In genomic region chr1:173333312-173334253, GRCm38 (mm10) we compare ENCODE assay signal across 11 mouse cellular contexts. TPM values are rescaled to one million over a fixed set of nuclear protein-coding genes. Genes with fewer than 3 reads are reported as not detected.
DNase-seq lines count a peak whose midpoint lies in the region; ATAC-seq and TF ChIP-seq lines count a peak whose summit lies in the region.
"Had no signal": no experiment of that assay in that cellular context is flagged by ENCODE, and none has a peak within 500 bp of the region (broad histone marks: within the 10 kb centered on the region; RNA-seq: fewer than 3 reads in every experiment).

Gene Ackr1, minus strand, starts transcription at chr1:173333750.

- H3K4me2 ChIP-seq in intestine, embryonic 15.5 days (replicated peaks): no peak within 1 kb of the TSS
- H3K4me2 ChIP-seq in intestine, postnatal 0 days (replicated peaks; ENCODE audit: low read depth): no peak within 1 kb of the TSS
- no peak within 1 kb of the TSS for H3K4me2 ChIP-seq in midbrain, postnatal 0 days (ENCODE audit: low read depth, low read length, poor library complexity, severe bottlenecking)
- H3K4me2 ChIP-seq: embryonic facial prominence, embryonic 12.5 days; limb, embryonic 13.5 days had no signal

- no peak for TF ChIP-seq CTCF in intestine, postnatal 0 days (IDR thresholded peaks at IDR 0.05; ENCODE audit: low read depth)
- TF ChIP-seq CTCF in cortical plate, adult 2 months (IDR thresholded peaks at IDR 0.05; ENCODE audit: extremely low read depth, insufficient read depth, low read length): no peak
- no peak for TF ChIP-seq CTCF in midbrain, postnatal 0 days (IDR thresholded peaks at IDR 0.05)
- TF ChIP-seq CTCF in kidney, adult 2 months (conservative IDR thresholded peaks at IDR 0.05; ENCODE audit: insufficient read depth, insufficient read length, low read depth, low read length): no peak

- no peak within 1 kb of the TSS for H3K9ac ChIP-seq in intestine, embryonic 15.5 days
- H3K9ac ChIP-seq in intestine, postnatal 0 days (ENCODE audit: low read depth, low read length): no peak within 1 kb of the TSS
- H3K9ac ChIP-seq in midbrain, postnatal 0 days (replicated peaks; ENCODE audit: low read length, poor library complexity, severe bottlenecking): no peak within 1 kb of the TSS
- H3K9ac ChIP-seq: embryonic facial prominence, embryonic 12.5 days; limb, embryonic 13.5 days had no signal

- 0 out of 2 replicates have a peak, but pooled peaks have one; percentile 7 for TF ChIP-seq POLR2A in cortical plate, adult 2 months (IDR thresholded peaks at IDR 0.05; ENCODE audit: extremely low read depth, insufficient read depth, low read length)
- TF ChIP-seq POLR2A in kidney, adult 2 months (IDR thresholded peaks at IDR 0.05; ENCODE audit: low read depth, low read length): no peak

- no peak within 1 kb of the TSS for H3K27ac ChIP-seq in intestine, embryonic 15.5 days
- H3K27ac ChIP-seq in intestine, postnatal 0 days (ENCODE audit: low read depth, low read length): no peak within 1 kb of the TSS
- H3K27ac ChIP-seq in cortical plate, adult 2 months (ENCODE audit: insufficient read depth, low read length): no peak within 1 kb of the TSS
- no peak within 1 kb of the TSS for H3K27ac ChIP-seq in midbrain, postnatal 0 days (ENCODE audit: low read depth, low read length)
- H3K27ac ChIP-seq in kidney, adult 2 months (ENCODE audit: insufficient read depth, low read depth, low read length): no peak within 1 kb of the TSS
- H3K27ac ChIP-seq: embryonic facial prominence, embryonic 12.5 days; limb, embryonic 13.5 days had no signal

- H3K4me3 ChIP-seq in intestine, embryonic 15.5 days (replicated peaks): no peak within 1 kb of the TSS
- no peak within 1 kb of the TSS for H3K4me3 ChIP-seq in intestine, postnatal 0 days (ENCODE audit: low read depth, low read length)
- no peak within 1 kb of the TSS for H3K4me3 ChIP-seq in cortical plate, adult 2 months (ENCODE audit: insufficient read depth, low read length)
- no peak within 1 kb of the TSS for H3K4me3 ChIP-seq in midbrain, postnatal 0 days (ENCODE audit: low read depth, low read length)
- H3K4me3 ChIP-seq in kidney, adult 2 months (ENCODE audit: insufficient read depth, low read depth, low read length): no peak within 1 kb of the TSS
- H3K4me3 ChIP-seq: embryonic facial prominence, embryonic 12.5 days; limb, embryonic 13.5 days had no signal

- no peak for DNase-seq in layer of hippocampus, postnatal 25 days (ENCODE audit: extremely low spot score in 1 of 2, low spot score in 1 of 2)
- no peak for DNase-seq in midbrain, postnatal 0 days (ENCODE audit: low spot score)
- no peak for DNase-seq in thymus, postnatal 36 days
- no peak for DNase-seq in adrenal gland, adult 8-10 months
- no peak for DNase-seq in kidney, adult 2 months
- DNase-seq: right cerebral cortex, postnatal 14 days had no signal

- no peaks in the 10 kb centered on the region for H3K36me3 ChIP-seq in intestine, embryonic 15.5 days
- no peaks in the 10 kb centered on the region for H3K36me3 ChIP-seq in intestine, postnatal 0 days (ENCODE audit: control insufficient read depth, insufficient read depth)
- peaks cover 18% of the 10 kb centered on the region for H3K36me3 ChIP-seq in midbrain, postnatal 0 days (ENCODE audit: insufficient read depth, low read length)
- no peaks in the 10 kb centered on the region for H3K36me3 ChIP-seq in kidney, adult 2 months (ENCODE audit: control insufficient read depth, insufficient read depth, low read length)
- H3K36me3 ChIP-seq: embryonic facial prominence, embryonic 12.5 days; limb, embryonic 13.5 days had no signal

- peak; percentile 85; the same call in 1 of the 2 replicates for ATAC-seq in intestine, embryonic 15.5 days
- ATAC-seq in intestine, postnatal 0 days: no peak
- ATAC-seq in midbrain, postnatal 0 days (ENCODE audit: low FRiP score): no peak

- WGBS in intestine, embryonic 15.5 days: 59% methylated on average over 9 of the region's 9 CpGs
- 63% methylated on average over 9 of the region's 9 CpGs for WGBS in intestine, postnatal 0 days
- WGBS in midbrain, postnatal 0 days: 75% methylated on average over 9 of the region's 9 CpGs
- 58% methylated on average over 9 of the region's 9 CpGs for WGBS in kidney, adult 2 months

- no peaks in the 10 kb centered on the region for H3K9me3 ChIP-seq in intestine, embryonic 15.5 days
- no peaks in the 10 kb centered on the region for H3K9me3 ChIP-seq in intestine, postnatal 0 days (ENCODE audit: control insufficient read depth)
- H3K9me3 ChIP-seq in midbrain, postnatal 0 days (ENCODE audit: low read length): no peaks in the 10 kb centered on the region
- H3K9me3 ChIP-seq: embryonic facial prominence, embryonic 12.5 days; limb, embryonic 13.5 days had no signal

- H3K27me3 ChIP-seq in intestine, embryonic 15.5 days (replicated peaks): no peaks in the 10 kb centered on the region
- H3K27me3 ChIP-seq in intestine, postnatal 0 days (replicated peaks; ENCODE audit: control insufficient read depth, insufficient read depth, low read length): no peaks in the 10 kb centered on the region
- no peaks in the 10 kb centered on the region for H3K27me3 ChIP-seq in midbrain, postnatal 0 days (ENCODE audit: insufficient read depth, low read length)
- no peaks in the 10 kb centered on the region for H3K27me3 ChIP-seq in kidney, adult 2 months (replicated peaks; ENCODE audit: control insufficient read depth, insufficient read depth, low read length)
- H3K27me3 ChIP-seq: embryonic facial prominence, embryonic 12.5 days; limb, embryonic 13.5 days had no signal

- H3K4me1 ChIP-seq in intestine, embryonic 15.5 days (replicated peaks): no peaks in the 10 kb centered on the region
- no peaks in the 10 kb centered on the region for H3K4me1 ChIP-seq in intestine, postnatal 0 days (replicated peaks; ENCODE audit: control insufficient read depth, insufficient read depth, low read length)
- peaks cover 1% of the 10 kb centered on the region for H3K4me1 ChIP-seq in cortical plate, adult 2 months (ENCODE audit: control insufficient read depth, insufficient read depth, low read length)
- no peaks in the 10 kb centered on the region for H3K4me1 ChIP-seq in midbrain, postnatal 0 days (ENCODE audit: insufficient read depth, low read length)
- H3K4me1 ChIP-seq in kidney, adult 2 months (ENCODE audit: control insufficient read depth, insufficient read depth, low read length): no peaks in the 10 kb centered on the region
- H3K4me1 ChIP-seq: embryonic facial prominence, embryonic 12.5 days; limb, embryonic 13.5 days had no signal

RNA-seq across cellular contexts. Expression of gene Ackr1, which starts in this region (rescaled TPM):
- 2.1 and 2.6 TPM in 2 replicates for polyA plus RNA-seq in intestine, embryonic 15.5 days (2015; fragmentation: Nextera tagmentation; extraction: Ambion mirVana)
- polyA plus RNA-seq in intestine, postnatal 0 days (2015; fragmentation: Nextera tagmentation; extraction: Ambion mirVana): 0.66 and 1.5 TPM in 2 replicates
- 105 and 115 TPM in 2 replicates for polyA plus RNA-seq in cortical plate, adult 2 months (2012; rRNA removed)
- 10 to 100 TPM; 64.9 to 73.8 TPM for total RNA-seq in layer of hippocampus, postnatal 25 days (2021)
- total RNA-seq in midbrain, postnatal 0 days (2014; rRNA removed): 38.0 and 52.3 TPM in 2 replicates
- 23.1 and 24.1 TPM in 2 replicates for polyA plus RNA-seq in midbrain, postnatal 0 days (2015; fragmentation: Nextera tagmentation; extraction: Ambion mirVana)
- under 1 TPM; 0.40 to 0.89 (median 0.56) TPM for total RNA-seq in adrenal gland, adult 8-10 months (2022)
- polyA plus RNA-seq in kidney, adult 2 months (2012; rRNA removed): 0.87 and 2.0 TPM in 2 replicates

Comparison
In these comparisons a context has a peak if more than half of its experiments do, and no peak if none do; other contexts are left out.
1. RNA of gene Ackr1 (total RNA-seq): 64.9 to 73.8 TPM in layer of hippocampus, postnatal 25 days and 38.0 to 52.3 TPM in midbrain, postnatal 0 days; 0.40 to 0.89 TPM in adrenal gland, adult 8-10 months; every median in the first group is over 10 times any median in the second.